Mouse (Mus musculus): ENCODE measurements around the gene Dynlt1f.
"Not testable (repeated sequence)": the region's sequence is repeated elsewhere in the genome, so short reads cannot be mapped to it uniquely, and the experiment has no call there.

DNA sequence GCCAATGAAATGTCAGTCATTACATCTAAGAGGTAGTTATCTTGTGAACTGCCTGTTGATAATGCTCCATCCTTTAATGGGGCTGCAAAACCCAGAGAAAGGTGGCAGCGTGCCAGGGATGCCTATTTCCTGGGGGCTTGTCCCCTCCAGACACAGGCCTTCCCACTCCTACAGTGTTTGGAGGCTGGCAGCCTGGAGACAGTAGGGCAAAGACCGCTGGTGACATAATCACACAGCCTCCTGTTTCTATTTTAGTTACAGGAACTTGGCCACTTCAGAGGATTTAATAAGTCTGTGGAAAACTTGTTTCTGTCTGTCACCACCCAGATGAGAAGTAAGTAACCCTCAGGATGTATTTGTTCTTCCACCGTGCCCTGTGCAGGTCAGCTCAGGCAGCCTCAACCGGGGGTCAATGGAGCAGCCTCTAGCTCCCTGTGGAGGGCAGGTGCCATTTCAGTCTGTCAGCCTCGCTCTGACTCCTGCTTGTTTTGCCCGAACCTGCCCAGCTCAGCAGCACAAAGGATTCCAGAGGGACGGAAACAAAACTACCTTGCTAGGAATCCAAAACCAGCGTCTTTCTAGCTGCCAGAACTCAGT is 47.0 kb upstream of the Dynlt1f start:
- TF ChIP-seq CTCF (IDR thresholded peaks at IDR 0.05; ENCODE audit: extremely low read depth, insufficient read length, insufficient replicate concordance, low read depth, low read length); POLR2A (IDR thresholded peaks at IDR 0.05; ENCODE audit: low read depth, low read length): not testable (repeated sequence)

Measured in small intestine, adult 2 months (tissue).